Mouse (Mus musculus): ENCODE results near the gene Mrps21.

Gene Mrps21

DNA sequence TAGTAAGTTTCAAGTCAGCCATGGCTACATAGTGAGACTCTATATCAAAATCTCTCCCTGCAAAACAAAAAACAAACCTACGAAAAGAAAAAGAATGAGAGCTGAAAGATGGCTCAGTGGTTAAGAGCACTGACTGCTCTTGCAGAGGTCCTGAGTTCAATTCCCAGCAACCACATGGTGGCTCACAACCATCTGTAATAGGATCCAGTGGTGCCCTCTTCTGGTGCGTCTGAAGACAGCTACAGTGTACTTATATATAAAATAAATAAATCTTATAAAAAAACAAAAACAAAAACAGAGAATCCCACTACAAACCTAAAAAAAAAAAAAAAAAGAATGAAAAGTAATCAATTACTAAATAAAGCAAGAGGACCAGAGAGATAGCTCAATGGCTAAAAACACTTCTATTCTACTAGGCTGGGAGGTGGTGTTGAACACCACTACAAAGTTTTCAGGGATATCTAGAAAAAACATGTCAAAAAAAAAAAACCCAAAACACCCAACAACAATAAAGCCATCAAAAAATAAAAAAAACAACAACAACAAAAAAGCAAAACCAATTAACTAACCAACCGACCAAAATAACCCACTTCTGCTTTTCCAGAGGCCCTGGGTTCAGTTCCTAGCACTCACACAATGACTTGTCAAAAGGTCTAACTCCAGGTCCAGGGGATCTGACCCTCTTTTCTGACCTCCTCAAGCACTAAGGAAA is 28.7 kb downstream of the Mrps21 start:
- DNase-seq, result no peak

DNA sequence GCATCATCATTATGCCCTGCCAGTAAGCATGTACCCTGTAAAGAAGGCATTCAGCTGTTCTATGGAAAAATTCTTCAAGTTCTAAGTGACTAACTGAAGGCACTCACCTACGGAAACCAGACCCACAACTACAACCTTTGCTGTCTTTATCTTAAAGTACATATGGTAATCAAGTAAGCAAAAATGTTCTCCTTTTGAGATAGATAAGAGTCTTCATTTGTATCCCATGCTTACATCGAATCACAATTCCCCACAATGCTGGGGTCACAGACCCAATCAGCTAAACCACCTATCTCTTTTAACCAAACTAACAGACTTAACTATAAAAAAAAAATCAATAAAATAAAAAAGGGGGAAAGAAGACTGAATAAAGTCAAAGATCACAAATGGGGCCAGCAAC is 32.1 kb downstream of the Mrps21 start:
- DNase-seq, result no peak

DNA sequence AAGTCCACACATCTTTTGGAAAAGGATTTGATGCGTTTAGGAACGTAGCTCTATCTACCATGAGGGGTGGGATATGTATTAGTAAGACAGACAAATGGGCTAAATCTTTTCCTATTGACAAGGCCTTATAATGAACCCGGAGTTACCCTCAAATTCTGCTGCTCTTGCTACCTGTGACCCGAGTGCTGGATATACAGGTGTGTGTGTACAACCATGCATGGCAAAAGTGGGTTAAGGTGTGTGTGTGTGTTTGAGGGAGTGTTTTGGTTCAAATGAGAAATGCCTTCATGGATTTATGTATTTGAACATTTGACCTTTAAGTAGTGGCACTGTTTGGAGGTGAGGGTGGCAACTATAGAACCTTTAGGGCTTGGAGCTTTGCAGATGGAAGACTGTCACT is 42.3 kb downstream of the Mrps21 start:
- no peak for DNase-seq

DNA sequence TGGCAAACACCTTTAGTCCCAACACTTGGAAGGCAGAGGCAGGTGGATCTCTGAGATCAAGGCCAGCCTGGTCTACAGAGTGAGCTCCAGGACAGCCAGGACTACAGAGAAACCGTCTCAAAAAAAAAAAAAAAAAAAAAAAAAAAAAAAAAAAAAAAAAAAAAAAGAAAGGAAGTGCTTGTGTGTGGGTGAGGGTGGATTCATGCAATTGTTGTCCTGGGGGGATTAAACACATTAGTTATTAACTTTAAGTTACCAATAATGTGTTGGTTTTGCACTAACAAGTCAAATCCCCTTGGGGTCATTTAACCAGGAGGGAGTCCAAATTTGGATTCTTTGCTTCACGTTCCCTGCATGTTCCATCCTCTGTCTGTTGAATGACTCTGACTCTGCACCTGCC is 45.0 kb downstream of the Mrps21 start:
- no peak for DNase-seq

DNA sequence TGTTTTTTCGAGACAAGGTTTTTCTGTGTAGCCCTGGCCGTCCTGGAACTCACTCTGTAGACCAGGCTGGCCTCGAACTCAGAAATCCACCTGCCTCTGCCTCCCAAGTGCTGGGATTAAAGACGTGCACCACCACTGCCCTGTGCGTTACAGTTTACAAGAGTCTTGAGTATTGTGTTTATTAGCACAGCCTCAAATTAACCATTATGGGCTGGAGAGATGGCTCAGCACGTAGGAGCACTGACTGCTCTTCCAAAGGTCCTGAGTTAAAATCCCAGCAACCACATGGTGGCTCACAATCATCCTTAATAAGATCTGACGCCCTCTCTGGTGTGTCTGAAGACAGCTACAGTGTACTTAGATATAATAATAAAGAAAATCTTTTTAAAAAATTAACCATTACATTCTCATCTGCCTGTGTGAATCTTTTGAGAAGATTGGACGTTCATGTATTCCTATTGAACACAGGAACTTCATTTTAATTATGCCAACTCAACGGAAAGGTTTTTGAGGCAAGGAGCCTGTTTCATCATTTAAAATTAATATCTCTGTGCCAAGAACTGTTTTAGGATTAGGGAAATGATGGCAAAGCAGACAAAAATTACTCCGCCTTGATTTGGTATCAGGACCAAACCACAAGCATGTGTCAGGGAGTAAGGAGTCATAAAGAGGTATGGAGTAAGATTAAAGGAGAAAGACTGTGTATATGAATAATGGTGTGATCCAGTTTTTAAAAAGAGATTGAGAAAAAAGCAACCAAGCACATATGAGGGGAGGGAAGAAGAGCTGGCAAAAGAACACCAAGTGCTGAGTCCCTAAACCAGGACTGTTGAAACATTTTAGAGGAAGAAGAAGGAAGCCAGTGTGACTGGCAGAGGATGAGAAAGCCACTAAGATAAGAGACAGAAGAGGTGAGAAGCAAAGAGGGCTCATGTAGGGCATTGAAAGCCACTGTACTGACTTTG is 51.0 kb downstream of the Mrps21 start:
- DNase-seq, result no peak

DNA sequence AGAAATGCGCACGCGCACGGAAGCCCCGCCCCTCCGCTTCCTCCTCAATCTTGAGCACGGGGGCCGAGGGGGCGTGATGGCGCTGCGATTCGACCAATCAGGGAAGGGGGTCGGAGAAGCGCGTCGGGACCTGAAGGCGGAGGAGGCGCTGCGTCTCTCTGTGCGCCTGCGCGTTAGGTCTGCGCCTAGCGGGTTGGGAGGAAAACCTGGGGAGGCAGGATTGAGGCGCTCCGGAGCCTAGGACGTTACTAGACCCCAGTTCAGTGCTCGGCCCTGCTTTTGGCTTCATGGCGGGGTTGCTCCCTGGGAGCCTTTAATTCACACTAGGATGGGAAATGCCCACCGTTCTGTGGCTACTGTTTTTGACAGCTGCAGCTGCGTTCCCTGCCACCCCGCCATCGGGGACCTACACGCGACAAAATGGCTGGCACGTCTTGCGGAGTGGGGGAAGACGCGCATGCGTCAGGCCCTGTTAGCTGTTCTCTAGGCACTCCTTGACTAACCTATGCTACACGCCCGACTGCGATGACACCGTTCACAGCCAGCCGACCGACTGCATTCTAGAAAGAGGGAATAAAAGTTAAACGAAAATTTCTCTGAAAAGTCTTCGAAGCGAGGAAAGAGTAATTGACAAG is 51.9 kb downstream of the Mrps21 start:
- peak; percentile 100 for DNase-seq

DNA sequence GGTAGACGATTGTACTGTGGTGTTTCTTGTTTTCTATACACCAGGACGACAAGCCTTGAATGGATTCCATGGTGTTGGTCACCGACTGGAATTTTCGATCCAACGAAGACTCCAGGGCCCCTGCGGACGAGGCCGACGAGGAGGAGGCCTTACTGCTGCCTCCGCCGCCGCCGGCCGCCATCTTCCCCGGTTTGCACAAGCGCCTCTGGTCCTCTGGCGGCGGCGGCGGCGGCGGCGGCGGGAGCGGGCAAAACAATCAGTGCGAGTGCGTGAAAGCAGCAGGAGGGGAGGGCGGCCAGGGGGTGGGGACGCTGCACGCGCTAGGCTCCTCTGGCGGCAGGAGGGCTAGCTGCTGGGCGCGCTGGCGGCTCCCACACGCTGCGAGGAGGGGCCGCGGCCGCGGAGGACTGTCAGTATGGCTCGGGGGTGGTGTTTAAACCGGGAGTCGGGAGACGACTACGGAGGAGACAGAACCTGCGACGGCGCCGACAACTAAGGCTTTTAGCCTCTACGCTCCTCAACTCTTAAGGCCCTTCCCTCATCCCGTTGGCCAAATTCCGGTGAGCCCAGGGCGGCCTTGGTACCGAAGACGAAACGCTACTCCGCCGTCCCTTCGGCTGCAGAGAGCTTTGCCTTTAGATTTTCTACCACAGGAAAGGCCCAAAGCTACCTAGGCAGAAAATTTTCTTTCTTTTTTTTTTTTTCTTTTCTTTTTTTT is 52.6 kb downstream of the Mrps21 start, which contains the start of gene Rprd2:
TSS of gene Rprd2 (minus strand) at position 293 of the 718 bp plus-strand sequence.
- DNase-seq, result peak; percentile 85

DNA sequence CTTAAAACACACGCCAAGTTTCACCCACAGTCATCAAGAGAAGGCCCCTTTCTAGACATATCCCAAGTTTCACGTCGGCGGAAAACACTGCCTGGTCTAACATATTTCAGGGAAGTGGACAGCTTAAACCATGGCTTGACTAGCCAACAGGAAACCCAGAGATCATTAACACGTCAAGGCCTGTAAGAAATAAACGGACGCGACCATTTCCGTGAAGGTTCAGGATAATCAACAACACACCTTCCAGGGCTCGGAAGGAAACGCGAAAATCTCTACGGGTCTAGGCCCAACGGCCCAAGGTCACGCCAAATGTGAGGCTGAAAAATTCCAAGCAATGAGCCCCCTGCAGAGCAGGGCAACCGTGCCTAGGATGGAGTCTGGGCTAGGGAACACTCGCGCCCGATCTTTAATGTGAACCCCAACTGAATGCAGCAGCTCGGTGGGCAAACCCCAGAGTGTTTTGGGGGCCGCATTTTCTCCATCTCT is 53.2 kb downstream of the Mrps21 start:
- peak; percentile 72 for DNase-seq

DNA sequence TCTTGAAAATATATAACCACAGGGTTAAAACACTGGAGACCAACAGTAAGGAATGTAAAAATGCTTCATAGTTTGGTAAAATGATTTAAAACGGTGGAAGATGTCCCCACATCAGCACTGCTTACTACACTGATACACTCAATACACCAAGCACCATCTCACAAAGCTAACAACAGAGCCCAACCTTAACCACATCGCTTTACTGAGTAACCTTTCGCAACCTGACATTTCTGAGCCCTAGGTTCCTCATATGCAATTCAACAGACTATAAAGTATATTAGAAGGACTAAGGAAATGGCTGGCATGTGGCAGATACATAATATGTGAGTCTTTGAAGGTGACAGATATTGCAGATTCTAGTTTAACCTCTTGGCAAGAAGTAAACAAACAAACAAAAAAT is 54.6 kb downstream of the Mrps21 start:
- no peak for DNase-seq
